Mouse (Mus musculus) v-Abl transformed pro-B cells (cell line): ENCODE measurements around the gene Nudt21.

Experiments
- in situ Hi-C, 2 experiments: fragments of 400-800 bp; cut with MboI; formaldehyde crosslinking; loops; one replicate each; pipeline ENCODE4 v1.15.1; 2025; ENCODE audit not compliant: unreplicated experiment in 2 of 2

Gene Nudt21

GRCm38 (mm10) chr8:94036944-94037524 is at the start of gene Nudt21, which contains the start of gene Ogfod1:
TSS of gene Nudt21 (minus strand) at chr8:94037031.
TSS of gene Ogfod1 (plus strand) at chr8:94037198.
- in situ Hi-C loops, result loop anchor here in 1 of 2 experiments (10.0 kb wide), 1 partner anchor 158 kb away; no protein-coding TSS in a partner anchor

DNA sequence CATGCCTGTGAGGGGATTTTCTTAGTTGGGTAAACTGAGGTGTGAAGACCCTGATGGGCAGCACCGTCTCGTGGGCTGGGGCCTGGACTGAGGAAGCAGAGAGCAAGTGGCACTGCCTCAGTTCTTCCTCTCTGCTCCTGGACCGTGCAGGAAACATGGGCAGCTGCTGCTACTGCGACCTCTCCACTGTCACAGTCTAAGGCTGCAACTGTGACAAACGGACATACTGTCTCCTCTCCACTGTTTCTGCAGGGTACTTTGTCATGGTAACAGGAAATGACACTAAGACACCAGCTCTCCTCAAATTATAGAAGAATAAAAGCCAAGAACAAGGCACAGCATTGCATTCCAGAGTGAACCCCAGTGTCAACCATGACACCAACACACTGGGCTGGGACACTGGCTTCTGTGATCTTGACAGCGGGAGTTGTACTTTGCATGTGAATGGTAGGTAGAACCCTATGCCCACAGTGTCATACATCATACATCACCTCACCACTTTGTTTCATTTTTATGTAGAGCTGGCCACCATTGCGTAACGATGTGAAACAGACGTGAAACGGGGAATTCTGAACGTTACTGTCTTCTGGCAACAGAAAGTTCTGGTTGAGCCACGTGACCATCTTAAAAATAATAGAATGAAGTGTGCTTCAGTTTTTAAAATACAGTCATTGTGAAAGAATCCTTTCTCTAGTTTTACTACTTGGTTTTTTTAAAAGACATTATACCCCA is 39.8 kb upstream of the Nudt21 start:
- in situ Hi-C loops, result no loop called here

- in situ Hi-C loops, result loop anchor here in 1 of 2 experiments (25.0 kb wide), 1 partner anchor 631 kb away; no protein-coding TSS in a partner anchor
Measured at GRCm38 (mm10) chr8:94068793-94069192, 32.0 kb upstream of the Nudt21 start.

DNA sequence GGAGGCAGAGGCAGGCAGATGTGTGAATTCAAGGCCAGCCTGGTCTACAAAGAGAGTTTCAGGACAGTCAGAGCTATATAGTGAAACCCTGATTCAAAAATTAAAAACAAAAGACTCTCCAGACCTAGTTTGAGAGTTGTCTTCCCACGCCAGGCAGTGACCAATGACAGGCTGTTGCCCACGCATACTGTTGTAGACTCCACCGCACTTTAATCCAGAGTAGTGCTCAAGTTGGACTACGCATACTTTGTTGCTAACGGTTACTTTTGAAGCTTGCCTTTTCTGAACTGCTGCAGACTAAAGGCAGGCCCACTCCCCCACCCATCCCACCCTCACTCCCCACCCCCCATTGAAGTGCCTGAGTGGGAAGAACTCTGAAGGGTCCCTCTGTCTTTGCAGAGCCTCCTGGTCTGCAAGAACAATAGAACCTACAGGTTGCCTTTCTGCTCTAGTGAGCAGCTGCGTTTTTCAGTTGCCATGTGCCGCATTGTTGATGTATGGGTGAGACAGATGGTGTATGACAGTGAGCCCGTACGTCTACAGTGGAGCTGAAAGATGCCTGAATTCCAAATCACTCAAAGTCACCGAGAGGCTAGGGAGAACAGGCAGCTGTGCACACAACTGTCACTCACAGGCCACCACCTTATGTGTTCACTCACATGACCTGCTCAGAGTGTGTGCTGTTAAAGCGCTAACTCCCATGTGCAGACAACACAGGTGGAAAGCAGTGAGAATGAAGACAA is 29.5 kb upstream of the Nudt21 start:
- in situ Hi-C loops, result loop anchor here in 1 of 2 experiments (25.0 kb wide), 1 partner anchor 629 kb away; no protein-coding TSS in a partner anchor

DNA sequence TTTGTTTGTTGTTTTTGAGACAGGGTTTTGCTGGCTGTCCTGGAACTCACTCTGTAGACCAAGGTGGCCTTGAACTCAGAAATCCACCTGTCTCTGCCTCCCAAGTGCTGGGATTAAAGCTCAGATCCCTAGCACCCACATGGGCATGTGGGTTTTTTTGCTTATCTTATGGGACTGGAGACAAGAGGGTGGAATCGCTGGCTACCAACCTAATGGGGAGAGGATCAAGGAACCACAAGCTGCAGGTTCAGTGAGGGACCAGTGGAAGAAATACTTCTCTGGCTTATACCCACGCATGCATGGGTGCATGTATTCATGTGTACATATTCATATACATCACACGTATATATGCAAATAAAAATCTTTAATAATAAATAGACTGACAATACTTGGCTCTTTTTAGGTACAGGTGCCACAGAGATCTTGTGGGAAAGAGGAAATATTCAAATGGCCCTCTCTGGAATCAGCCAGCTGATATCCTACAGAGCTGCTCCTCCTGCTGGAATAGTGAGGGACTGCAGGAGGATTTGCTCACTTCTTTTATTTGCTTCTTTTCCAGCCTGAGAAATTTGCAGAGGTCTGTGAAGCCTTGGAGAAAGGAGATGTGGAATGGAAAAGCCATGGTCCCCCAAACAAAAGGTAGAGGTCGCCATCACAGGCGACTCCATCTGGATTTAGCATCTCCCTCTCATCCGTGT is 20.5 kb upstream of the Nudt21 start:
- in situ Hi-C loops, result loop anchor here (5.0 to 25.0 kb wide), 5 partner anchors 463 to 1045 kb away; no protein-coding TSS in a partner anchor

DNA sequence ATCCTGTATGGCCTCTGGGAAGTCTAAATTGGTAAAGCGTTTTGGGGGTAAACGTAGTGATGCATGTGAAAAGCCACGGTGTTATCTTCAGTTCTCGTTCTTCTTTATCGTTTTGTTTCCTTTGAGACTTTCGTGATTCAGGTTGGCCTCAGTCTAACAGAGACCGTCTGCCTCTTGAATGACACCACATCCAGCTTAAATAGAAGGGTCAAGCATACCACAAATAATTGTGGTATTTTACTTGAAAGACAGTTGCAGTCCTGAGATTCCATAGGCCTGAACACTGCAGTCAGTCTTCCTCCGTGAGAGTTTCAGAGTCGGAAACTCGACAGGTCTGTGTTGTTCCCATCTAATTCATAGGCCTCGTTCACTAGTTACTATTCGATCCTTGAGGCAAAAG is 15.9 kb upstream of the Nudt21 start:
- in situ Hi-C loops, result loop anchor here (10.0 to 25.0 kb wide), 3 partner anchors 458 to 1038 kb away; no protein-coding TSS in a partner anchor

DNA sequence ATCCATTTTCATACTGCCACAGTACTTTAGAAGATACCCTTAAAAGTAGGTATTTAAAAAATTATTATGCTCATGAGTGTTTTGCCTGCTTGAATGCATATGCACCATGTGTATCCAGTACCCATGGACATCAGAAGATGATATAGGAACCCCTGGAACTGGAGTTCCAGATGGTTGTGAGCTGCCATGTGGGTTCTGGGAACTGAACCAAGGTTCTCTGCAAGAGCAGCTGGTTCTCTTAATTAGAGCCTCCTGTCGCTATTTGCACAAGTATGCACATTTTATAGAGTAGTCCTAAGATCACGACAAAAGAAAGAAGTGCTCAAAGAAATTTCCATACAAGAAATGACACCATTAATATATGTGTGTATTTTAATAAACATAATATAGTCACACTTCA is 11.0 kb upstream of the Nudt21 start:
- in situ Hi-C loops, result no loop called here

DNA sequence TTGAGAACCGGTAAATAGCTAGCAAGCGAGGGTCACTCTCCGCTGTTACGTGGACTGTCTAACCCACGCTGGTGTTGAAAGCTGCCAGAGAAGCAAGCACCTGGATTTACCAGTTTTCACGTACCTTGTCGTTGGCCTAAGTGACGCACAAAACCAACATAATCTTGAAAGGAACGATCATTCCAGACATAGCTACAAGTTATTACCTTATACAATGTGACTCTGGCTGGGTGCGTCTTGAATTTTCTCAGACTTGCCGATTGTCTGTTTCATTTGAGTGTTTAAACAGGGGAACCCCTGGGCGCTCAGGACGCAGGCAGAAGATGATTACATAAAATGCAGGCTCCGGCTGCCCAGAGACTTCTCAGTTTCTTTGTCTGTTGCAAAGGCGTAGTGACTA is 975 bp upstream of the Nudt21 start:
- in situ Hi-C loops, result loop anchor here in 1 of 2 experiments (10.0 kb wide), 1 partner anchor 157 kb away; no protein-coding TSS in a partner anchor

- in situ Hi-C loops, result loop anchor here in 1 of 2 experiments (10.0 kb wide), 1 partner anchor 158 kb away; no protein-coding TSS in a partner anchor
Measured at GRCm38 (mm10) chr8:94036541-94036940, 290 bp downstream of the Nudt21 start.

GRCm38 (mm10) chr8:94035200-94035599 is 1.6 kb downstream of the Nudt21 start:
- in situ Hi-C loops, result loop anchor here in 1 of 2 experiments (10.0 kb wide), 1 partner anchor 160 kb away; no protein-coding TSS in a partner anchor

DNA sequence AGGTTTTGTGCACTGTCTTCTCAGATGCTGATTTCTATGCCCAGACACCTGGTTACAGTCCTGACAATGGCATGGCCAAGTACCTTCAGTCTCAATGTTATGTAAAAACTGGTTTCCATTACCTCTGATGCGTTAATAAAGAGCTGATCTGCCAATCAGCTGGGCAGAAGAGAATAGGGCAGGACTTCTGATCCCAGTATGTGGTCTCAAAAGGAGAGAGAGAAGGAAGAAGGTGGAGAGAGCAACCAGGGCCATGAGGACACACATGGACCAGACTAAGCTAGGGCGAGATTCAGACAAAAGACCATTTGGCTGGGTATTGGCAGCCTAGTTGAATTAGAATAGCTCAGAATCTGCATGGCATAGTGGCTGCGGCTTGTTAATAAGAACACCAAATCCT is 3.2 kb downstream of the Nudt21 start:
- in situ Hi-C loops, result loop anchor here in 1 of 2 experiments (10.0 kb wide), 1 partner anchor 161 kb away; no protein-coding TSS in a partner anchor

DNA sequence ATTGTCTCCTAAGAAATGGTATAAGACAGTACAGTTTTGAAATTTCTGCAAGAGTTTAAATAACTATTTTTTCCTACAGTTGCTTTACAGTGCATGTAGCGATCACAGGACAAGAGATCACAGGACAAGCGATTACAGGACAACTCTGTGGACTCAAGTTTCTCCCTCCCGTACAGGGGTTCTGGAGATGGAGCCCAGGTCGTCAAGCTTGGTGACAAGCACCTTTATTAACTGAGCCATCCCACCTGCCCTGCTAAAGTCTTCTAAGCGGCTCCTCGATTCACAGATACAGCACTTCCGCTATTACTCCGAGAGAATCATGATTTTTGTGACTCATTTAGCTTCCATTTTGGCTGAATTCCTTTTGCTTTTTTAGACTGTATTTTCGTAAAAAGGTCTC is 7.1 kb downstream of the Nudt21 start:
- in situ Hi-C loops, result loop anchor here in 1 of 2 experiments (10.0 kb wide), 1 partner anchor 165 kb away; no protein-coding TSS in a partner anchor

DNA sequence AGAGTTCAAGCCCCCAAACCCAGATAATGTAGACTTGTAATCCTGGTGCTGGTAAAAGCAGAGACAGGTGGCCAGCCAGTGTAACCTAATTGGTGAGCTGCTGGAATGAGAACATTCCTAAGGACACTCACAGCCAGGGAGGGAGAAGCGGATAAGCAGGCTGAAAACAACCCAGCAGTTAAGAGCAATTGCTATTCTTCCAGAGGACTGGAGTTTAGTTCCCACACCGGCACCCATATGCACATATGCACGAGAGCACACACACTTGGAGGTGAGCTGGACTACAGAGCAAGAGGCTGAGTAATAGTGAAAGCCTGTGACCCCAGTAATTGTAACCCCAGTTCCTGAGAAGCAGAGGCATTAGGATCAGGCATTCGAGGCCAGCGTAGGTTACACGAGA is 12.9 kb downstream of the Nudt21 start:
- in situ Hi-C loops, result no loop called here

- in situ Hi-C loops, result no loop called here
Measured at GRCm38 (mm10) chr8:94013026-94013612, 23.7 kb downstream of the Nudt21 start.

GRCm38 (mm10) chr8:94012013-94012951 is 24.5 kb downstream of the Nudt21 start, which contains the start of gene Amfr:
TSS of gene Amfr (minus strand) at chr8:94012842.
- in situ Hi-C loops, result no loop called here

DNA sequence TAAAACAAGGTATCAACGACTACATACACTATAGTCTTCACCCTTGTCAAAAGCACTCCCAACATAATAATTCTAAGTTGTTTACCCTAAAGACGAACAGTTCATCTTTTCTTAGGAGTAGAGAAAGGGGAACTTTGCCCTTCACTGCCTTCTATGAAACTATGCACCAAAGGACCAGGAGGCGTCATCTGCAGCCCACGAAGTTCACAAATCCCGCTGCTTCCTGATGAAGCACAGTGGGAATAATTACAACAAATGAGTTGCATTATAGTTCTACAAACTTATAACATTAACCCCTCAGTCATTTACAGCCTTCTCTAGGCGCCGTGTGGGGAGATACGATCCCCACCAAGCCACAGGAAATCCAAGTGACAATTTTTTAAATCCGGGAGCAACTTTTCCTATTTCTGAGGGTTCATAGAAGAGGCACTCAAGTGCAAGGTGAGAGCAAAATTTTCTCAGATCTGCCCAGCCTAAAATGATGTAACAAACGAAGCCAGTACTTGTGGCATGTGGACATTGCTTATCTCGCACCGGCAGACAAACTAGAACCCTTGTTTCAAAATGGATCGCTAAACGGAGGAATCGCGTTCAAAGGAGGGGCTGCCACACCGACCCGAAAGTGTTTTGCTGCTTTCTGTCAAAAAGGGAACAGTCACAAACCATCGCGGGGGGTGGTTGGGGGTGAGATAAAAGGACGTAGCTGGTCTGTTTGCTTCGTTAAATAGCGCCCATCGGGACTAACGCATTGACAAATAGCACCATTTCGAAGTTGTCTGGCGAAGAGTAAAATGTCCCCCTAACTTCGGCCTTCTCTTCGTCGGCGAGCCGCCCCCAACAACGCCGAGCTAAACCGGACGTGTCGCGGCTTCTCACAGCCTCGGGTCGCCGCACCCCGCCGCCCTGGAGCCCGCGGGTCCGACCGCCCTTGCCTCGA is 25.5 kb downstream of the Nudt21 start:
- in situ Hi-C loops, result no loop called here

- in situ Hi-C loops, result no loop called here
Measured at GRCm38 (mm10) chr8:94010101-94010705, 26.6 kb downstream of the Nudt21 start.
